In genomic region chr10:111543781-111544260, GRCm38 (mm10) we compare ENCODE assay signal across 8 mouse cellular contexts. TPM values are rescaled to one million over a fixed set of nuclear protein-coding genes. Genes with fewer than 3 reads are reported as not detected.
DNase-seq lines count a peak whose midpoint lies in the region; ATAC-seq and TF ChIP-seq lines count a peak whose summit lies in the region.

No protein-coding gene starts in this region.

- DNase-seq in urinary bladder, postnatal 25 days (ENCODE audit: low spot score), result peak; percentile 63
- no peak for DNase-seq in urinary bladder, adult 2 months (ENCODE audit: low spot score)
- DNase-seq in fibroblast of lung, adult 2 months (ENCODE audit: low read depth), result peak; percentile 60
- no peak for DNase-seq in thymus, postnatal 36 days
- no peak for DNase-seq in ovary, postnatal 10 days (ENCODE audit: low spot score)
- DNase-seq in cerebellum, adult 11 months, result no peak

- H3K9me3 ChIP-seq in intestine, postnatal 0 days (ENCODE audit: control insufficient read depth), result no peaks in the 10 kb centered on the region
- no peaks in the 10 kb centered on the region for H3K9me3 ChIP-seq in lung, embryonic 16.5 days (ENCODE audit: control insufficient read depth, low read length)

- no peak for TF ChIP-seq CTCF in intestine, postnatal 0 days (IDR thresholded peaks at IDR 0.05; ENCODE audit: low read depth)

- peak; percentile 87 for ATAC-seq in intestine, postnatal 0 days
- ATAC-seq in lung, embryonic 16.5 days (ENCODE audit: low read depth), result peak; percentile 51

- H3K27ac ChIP-seq in intestine, postnatal 0 days (ENCODE audit: low read depth, low read length), result no peak overlapping the region
- peak overlapping the region; percentile 32 for H3K27ac ChIP-seq in lung, embryonic 16.5 days (ENCODE audit: low read length)

- WGBS in intestine, postnatal 0 days, result 12% methylated on average over 7 of the region's 7 CpGs
- 18% methylated on average over 7 of the region's 7 CpGs for WGBS in lung, embryonic 16.5 days

- no peaks in the 10 kb centered on the region for H3K27me3 ChIP-seq in intestine, postnatal 0 days (replicated peaks; ENCODE audit: control insufficient read depth, insufficient read depth, low read length)
- no peaks in the 10 kb centered on the region for H3K27me3 ChIP-seq in lung, embryonic 16.5 days (ENCODE audit: control insufficient read depth, insufficient read depth, low read depth, low read length)

- peaks cover 13% of the 10 kb centered on the region for H3K4me1 ChIP-seq in intestine, postnatal 0 days (replicated peaks; ENCODE audit: control insufficient read depth, insufficient read depth, low read length)
- peaks cover 28% of the 10 kb centered on the region for H3K4me1 ChIP-seq in lung, embryonic 16.5 days (replicated peaks; ENCODE audit: control insufficient read depth, insufficient read depth, low read length)

- H3K9ac ChIP-seq in intestine, postnatal 0 days (ENCODE audit: low read depth, low read length), result no peak overlapping the region
- H3K9ac ChIP-seq in lung, embryonic 16.5 days (ENCODE audit: low read length), result no peak overlapping the region

- H3K4me2 ChIP-seq in intestine, postnatal 0 days (replicated peaks; ENCODE audit: low read depth), result peak overlapping the region; percentile 21; the same call in 1 of the 2 replicates
- H3K4me2 ChIP-seq in lung, embryonic 16.5 days (ENCODE audit: low read depth, low read length), result no peak overlapping the region

- H3K36me3 ChIP-seq in intestine, postnatal 0 days (ENCODE audit: control insufficient read depth, insufficient read depth), result no peaks in the 10 kb centered on the region
- H3K36me3 ChIP-seq in lung, embryonic 16.5 days (ENCODE audit: control insufficient read depth, insufficient read depth, low read length), result no peaks in the 10 kb centered on the region

- no peak overlapping the region for H3K4me3 ChIP-seq in intestine, postnatal 0 days (ENCODE audit: low read depth, low read length)
- H3K4me3 ChIP-seq in lung, embryonic 16.5 days (ENCODE audit: low read length), result no peak overlapping the region

RNA-seq across cellular contexts. Expression of gene Phlda1, which starts 37.7 kb away (rescaled TPM):
- polyA plus RNA-seq in urinary bladder, adult 2 months (2012; rRNA removed), result 64.4 and 71.6 TPM in 2 replicates
- 21.0 and 21.4 TPM in 2 replicates for polyA plus RNA-seq in intestine, postnatal 0 days (2015; fragmentation: Nextera tagmentation; extraction: Ambion mirVana)
- 116 and 137 TPM in 2 replicates for polyA plus RNA-seq in lung, embryonic 16.5 days (2015; fragmentation: Nextera tagmentation; extraction: Ambion mirVana)

Comparison
In these comparisons a context has a peak if more than half of its experiments do, and no peak if none do; other contexts are left out.
1. DNase-seq: peak in urinary bladder, postnatal 25 days (single experiment) and fibroblast of lung, adult 2 months (single experiment); none in urinary bladder, adult 2 months (single experiment), thymus, postnatal 36 days (0 of 2), ovary, postnatal 10 days (single experiment) and cerebellum, adult 11 months (single experiment).